In genomic region chr1:43698577-43699000, GRCm38 (mm10) we compare ENCODE assay signal across 8 mouse cellular contexts. TPM values are rescaled to one million over a fixed set of nuclear protein-coding genes. Genes with fewer than 3 reads are reported as not detected.
DNase-seq lines count a peak whose midpoint lies in the region; ATAC-seq and TF ChIP-seq lines count a peak whose summit lies in the region.

No protein-coding gene starts in this region.

- H3K9ac ChIP-seq in lung, embryonic 16.5 days (ENCODE audit: low read length) = peak overlapping the region; percentile 34

- peaks cover 25% of the 10 kb centered on the region for H3K4me1 ChIP-seq in lung, embryonic 16.5 days (replicated peaks; ENCODE audit: control insufficient read depth, insufficient read depth, low read length)

- no peaks in the 10 kb centered on the region for H3K36me3 ChIP-seq in lung, embryonic 16.5 days (ENCODE audit: control insufficient read depth, insufficient read depth, low read length)
- no peaks in the 10 kb centered on the region for H3K36me3 ChIP-seq in myocyte (ENCODE audit: control insufficient read depth, insufficient read depth)

- intact Hi-C loops in heart, postnatal 10 days (cut with DNase I) = no loop called here

- DNase-seq in lung, postnatal 25 days (ENCODE audit: low spot score) = no peak
- DNase-seq in fat pad, adult 2 months (ENCODE audit: extremely low read depth, low read depth, low spot score) = peak; percentile 25
- DNase-seq in heart, postnatal 10 days = peak; percentile 51 to 78
- peak; percentile 24 to 26 for DNase-seq in kidney, postnatal 36 days
- DNase-seq in c-Kit-positive CD71-positive TER-119-positive erythroid progenitor cells, embryonic 14.5 days (ENCODE audit: low spot score) = no peak
- DNase-seq in cerebellum, adult 11-12 months = no peak

- no peaks in the 10 kb centered on the region for H3K9me3 ChIP-seq in lung, embryonic 16.5 days (ENCODE audit: control insufficient read depth, low read length)

- H3K27ac ChIP-seq in lung, embryonic 16.5 days (ENCODE audit: low read length) = peak overlapping the region; percentile 86

- no peak for TF ChIP-seq POLR2A in myocyte (IDR thresholded peaks at IDR 0.05; ENCODE audit: insufficient read length, low read depth)

- whole genome bisulfite sequencing in lung, embryonic 16.5 days = 8% methylated on average over 4 of the region's 4 CpGs

- H3ac ChIP-seq in myocyte (ENCODE audit: control insufficient read depth, insufficient read length) = no peak overlapping the region

- no peaks in the 10 kb centered on the region for H3K79me2 ChIP-seq in myocyte (ENCODE audit: control insufficient read depth, insufficient read depth)

- H3K4me2 ChIP-seq in lung, embryonic 16.5 days (ENCODE audit: low read depth, low read length) = peak overlapping the region; percentile 27; the same call in 1 of the 2 replicates
- H3K4me2 ChIP-seq in myocyte (ENCODE audit: low read depth) = peak overlapping the region; percentile 60

- peak; percentile 88 for ATAC-seq in lung, embryonic 16.5 days (ENCODE audit: low read depth)

- H3K4me3 ChIP-seq in lung, embryonic 16.5 days (ENCODE audit: low read length) = no peak overlapping the region
- no peak overlapping the region for H3K4me3 ChIP-seq in myocyte

- no peaks in the 10 kb centered on the region for H3K27me3 ChIP-seq in lung, embryonic 16.5 days (ENCODE audit: control insufficient read depth, insufficient read depth, low read depth, low read length)
- H3K27me3 ChIP-seq in myocyte (ENCODE audit: control insufficient read depth, insufficient read depth, insufficient read length) = no peaks in the 10 kb centered on the region

TF ChIP-seq in myocyte, 11 proteins besides CTCF, POLR2A, EP300 and RAD21:
- TF ChIP-seq MYOD1 (IDR thresholded peaks at IDR 0.05; ENCODE audit: control insufficient read depth in 1 of 3, insufficient read length in 2 of 3, low read depth in 2 of 3) (peak in 2 of 3 experiments; percentile 79 to 91), TCF12 (IDR thresholded peaks at IDR 0.05; ENCODE audit: insufficient read depth, poor library complexity, severe bottlenecking) (peak; percentile 58), TCF3 (IDR thresholded peaks at IDR 0.05; ENCODE audit: insufficient read length, low read depth) (peak; percentile 48), MAX (IDR thresholded peaks at IDR 0.05; ENCODE audit: low read depth) (no peak), MYOG (IDR thresholded peaks at IDR 0.05; ENCODE audit: control insufficient read depth in 1 of 3, insufficient read depth in 1 of 3, insufficient read length in 2 of 3, low read depth in 2 of 3) (peak; percentile 81 to 95 (median 83)), USF1 (IDR thresholded peaks at IDR 0.05; ENCODE audit: low read depth) (no peak)

RNA-seq across cellular contexts. Expression of gene 1500015O10Rik, which starts 31.8 kb away (rescaled TPM):
- polyA plus RNA-seq in lung, embryonic 16.5 days (2015; fragmentation: Nextera tagmentation; extraction: Ambion mirVana) = 26.5 and 26.6 TPM in 2 replicates
- 1 to 10 TPM; 4.1 to 4.6 TPM for total RNA-seq in heart, postnatal 10 days (2021)
- polyA plus RNA-seq in myocyte (2012; fragmentation: generic; extraction: Trizol) = 7.2 TPM

Comparison
In these comparisons a context has a peak if more than half of its experiments do, and no peak if none do; other contexts are left out.
1. DNase-seq: peak in fat pad, adult 2 months (single experiment), heart, postnatal 10 days (2 of 2) and kidney, postnatal 36 days (2 of 2); none in lung, postnatal 25 days (single experiment), c-Kit-positive CD71-positive TER-119-positive erythroid progenitor cells, embryonic 14.5 days (single experiment) and cerebellum, adult 11-12 months (single experiment).